Mouse (Mus musculus) stomach, embryonic 16.5 days (tissue): ENCODE data around the gene Rftn1. TPM values are rescaled to one million over a fixed set of nuclear protein-coding genes. Genes with fewer than 3 reads are reported as not detected.

Experiments used
- ATAC-seq: fragments of 200-750 bp; cut with Nextera tagmentation; 2 replicates; pipeline ENCODE4 v1.8.0; 2017; ENCODE audit warnings: moderate number of reproducible peaks, moderate TSS enrichment; ENCODE audit not compliant: insufficient read depth, low FRiP score
- H3K27ac ChIP-seq: fragments of 300-500 bp; sonication (generic); 2 replicates; pipeline ENCODE4 v1.5.1; 2014; ENCODE audit warnings: low read length
- H3K27me3 ChIP-seq: fragments of 300-500 bp; sonication (generic); 2 replicates; pipeline ENCODE4 v1.6.1; 2014; ENCODE audit warnings: low read length, control low read depth, mixed read lengths; ENCODE audit not compliant: control insufficient read depth, insufficient read depth
- H3K36me3 ChIP-seq: fragments of 300-500 bp; sonication (generic); 2 replicates; pipeline ENCODE4 v1.6.1; 2014; ENCODE audit warnings: low read length; ENCODE audit not compliant: control insufficient read depth, insufficient read depth
- H3K4me1 ChIP-seq: fragments of 300-500 bp; sonication (generic); 2 replicates; pipeline ENCODE4 v1.6.1; 2014; ENCODE audit warnings: low read length, control low read depth, mixed read lengths; ENCODE audit not compliant: control insufficient read depth, insufficient read depth
- H3K4me2 ChIP-seq: fragments of 300-500 bp; sonication (generic); 2 replicates; pipeline ENCODE4 v1.6.1; 2014; ENCODE audit warnings: low read depth, low read length, mixed read lengths
- H3K4me3 ChIP-seq: fragments of 300-500 bp; sonication (generic); replicated peaks from 2 replicates; pipeline ENCODE4 v1.5.1; 2014; ENCODE audit warnings: mild to moderate bottlenecking, low read length
- H3K9ac ChIP-seq: fragments of 300-500 bp; sonication (generic); 2 replicates; pipeline ENCODE4 v1.6.1; 2014; ENCODE audit warnings: low read length
- H3K9me3 ChIP-seq: fragments of 300-500 bp; sonication (generic); replicated peaks from 2 replicates; pipeline ENCODE4 v1.6.1; 2016; ENCODE audit warnings: low read length, control low read depth; ENCODE audit not compliant: control insufficient read depth
- WGBS: fragments of 180-500 bp; shearing (Covaris S2); extraction: QIAGEN DNeasy Blood & Tissue Kit; methylation state at CpG from one replicate; pipeline ENCODE4 v1.1.7; 2014; 5-methylcytosine and 5-hydroxymethylcytosine counted together
- polyA plus RNA-seq: library from polyadenylated mRNA; unstranded; fragments of >200 nt; fragmentation: Nextera tagmentation; extraction: Ambion mirVana; gene quantifications from 2 replicates; pipeline ENCODE4 v1.2.1, GENCODE M21; 2015

The Rftn1 gene
- polyA plus RNA-seq, 1 experiment from 2014 or later = 12.9 TPM

DNA sequence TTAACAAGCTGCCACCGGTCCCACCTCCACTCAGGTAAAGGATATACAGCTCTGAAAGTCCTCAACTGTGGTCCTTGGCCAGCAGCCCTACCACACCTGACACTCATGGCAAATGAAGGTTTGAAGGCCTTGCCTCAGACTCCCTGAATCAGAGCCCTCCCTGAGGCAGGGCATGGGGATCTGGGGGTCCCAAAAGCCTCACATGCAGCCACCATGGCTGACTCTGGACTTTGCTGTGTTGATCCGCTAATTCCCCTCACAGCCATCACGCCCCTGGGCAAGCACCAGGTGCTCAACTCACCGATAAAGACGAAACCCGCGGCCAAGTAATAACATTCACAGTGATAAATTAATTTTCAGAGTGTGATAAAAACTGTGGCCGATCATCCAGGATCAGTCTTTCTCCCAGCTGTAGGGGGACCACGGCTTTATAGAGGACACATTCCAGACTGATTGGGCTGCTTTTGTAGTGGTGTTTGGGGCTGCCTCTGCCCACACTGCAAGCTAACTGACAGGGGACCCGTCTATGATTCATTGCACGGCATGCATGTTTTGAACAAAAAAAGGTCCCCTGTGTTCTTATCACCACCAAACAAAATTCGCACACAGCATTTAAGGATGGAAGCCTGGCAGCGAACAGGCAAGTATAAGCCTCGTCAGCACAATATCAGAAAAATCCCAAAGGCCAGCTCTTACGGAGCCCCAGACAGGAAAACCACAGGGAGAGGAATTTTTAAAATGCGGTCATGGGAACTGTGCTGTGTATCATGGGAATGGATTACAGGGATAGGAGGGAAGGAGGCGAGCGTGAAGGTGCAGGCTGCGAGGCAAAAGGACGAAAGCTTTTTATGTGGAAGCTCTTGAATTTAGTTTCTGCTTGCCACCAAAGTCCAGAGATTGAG lies 29.3 kb downstream of the Rftn1 start:
- H3K9ac ChIP-seq = no peak overlapping the region
- no peaks in the 10 kb centered on the region for H3K36me3 ChIP-seq
- 83% methylated on average over 20 of the region's 20 CpGs for WGBS
- no peak for ATAC-seq
- no peaks in the 10 kb centered on the region for H3K4me1 ChIP-seq
- peaks cover 6% of the 10 kb centered on the region; the same call in 1 of the 2 replicates for H3K9me3 ChIP-seq
- no peaks in the 10 kb centered on the region for H3K27me3 ChIP-seq
- no peak overlapping the region for H3K4me2 ChIP-seq
- no peak overlapping the region for H3K4me3 ChIP-seq
- no peak overlapping the region for H3K27ac ChIP-seq

DNA sequence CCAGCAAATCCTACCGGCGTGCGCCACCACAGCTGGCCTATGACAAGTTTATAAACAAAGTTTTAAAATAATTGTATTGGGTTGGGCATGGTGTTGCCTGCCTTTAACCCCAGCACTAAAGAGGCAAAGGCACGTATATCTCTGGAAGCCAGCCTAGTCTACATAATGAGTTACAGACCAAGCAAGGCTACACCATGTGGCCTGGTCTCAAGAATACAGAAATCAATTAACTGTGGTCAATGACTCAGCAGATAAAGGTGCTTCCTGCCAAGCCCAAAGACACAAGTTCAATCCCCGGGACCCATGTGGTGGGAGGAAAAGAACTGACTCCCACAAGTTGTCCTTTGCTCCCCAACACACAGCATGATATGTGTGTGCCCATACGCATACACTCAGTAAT lies 30.1 kb downstream of the Rftn1 start:
- no peak overlapping the region for H3K9ac ChIP-seq
- peaks cover 6% of the 10 kb centered on the region; the same call in 1 of the 2 replicates for H3K9me3 ChIP-seq
- no peaks in the 10 kb centered on the region for H3K36me3 ChIP-seq
- no peak overlapping the region for H3K4me2 ChIP-seq
- WGBS = 67% methylated on average over 6 of the region's 6 CpGs
- no peak for ATAC-seq
- H3K27ac ChIP-seq = no peak overlapping the region
- H3K4me1 ChIP-seq = no peaks in the 10 kb centered on the region
- H3K27me3 ChIP-seq = no peaks in the 10 kb centered on the region
- no peak overlapping the region for H3K4me3 ChIP-seq

DNA sequence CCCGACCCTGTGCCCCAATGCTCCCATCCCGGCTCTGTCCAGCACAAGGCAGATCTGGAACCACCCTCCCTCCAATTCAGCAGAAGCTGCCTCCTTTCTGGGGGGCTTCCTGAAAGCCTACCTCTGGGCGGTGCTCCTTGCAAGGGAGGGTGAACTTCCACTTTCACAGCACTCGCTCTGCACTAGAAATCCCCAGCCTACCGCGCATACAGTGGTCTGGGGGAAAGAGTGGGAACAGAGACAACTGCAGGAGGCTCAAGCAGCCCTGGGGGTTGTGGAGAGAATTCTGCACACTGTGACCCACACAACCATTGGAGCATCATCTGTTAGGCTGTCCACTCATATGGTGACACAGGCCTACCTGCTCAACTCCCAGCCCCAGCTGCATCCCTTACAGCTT lies 30.7 kb downstream of the Rftn1 start:
- H3K4me3 ChIP-seq = no peak overlapping the region
- no peak overlapping the region for H3K27ac ChIP-seq
- H3K27me3 ChIP-seq = no peaks in the 10 kb centered on the region
- H3K4me1 ChIP-seq = no peaks in the 10 kb centered on the region
- H3K4me2 ChIP-seq = no peak overlapping the region
- H3K36me3 ChIP-seq = no peaks in the 10 kb centered on the region
- WGBS = 90% methylated on average over 6 of the region's 6 CpGs
- ATAC-seq = no peak
- peaks cover 3% of the 10 kb centered on the region; the same call in 1 of the 2 replicates for H3K9me3 ChIP-seq
- H3K9ac ChIP-seq = no peak overlapping the region

GRCm38 (mm10) chr17:50158565-50158964 lies 31.9 kb downstream of the Rftn1 start:
- H3K4me1 ChIP-seq = no peaks in the 10 kb centered on the region
- no peaks in the 10 kb centered on the region for H3K27me3 ChIP-seq
- no peaks in the 10 kb centered on the region for H3K36me3 ChIP-seq
- 75% methylated on average over 6 of the region's 6 CpGs for WGBS
- H3K9ac ChIP-seq = no peak overlapping the region
- no peak overlapping the region for H3K4me3 ChIP-seq
- no peak overlapping the region for H3K4me2 ChIP-seq
- H3K9me3 ChIP-seq = no peaks in the 10 kb centered on the region
- ATAC-seq = no peak
- H3K27ac ChIP-seq = no peak overlapping the region

DNA sequence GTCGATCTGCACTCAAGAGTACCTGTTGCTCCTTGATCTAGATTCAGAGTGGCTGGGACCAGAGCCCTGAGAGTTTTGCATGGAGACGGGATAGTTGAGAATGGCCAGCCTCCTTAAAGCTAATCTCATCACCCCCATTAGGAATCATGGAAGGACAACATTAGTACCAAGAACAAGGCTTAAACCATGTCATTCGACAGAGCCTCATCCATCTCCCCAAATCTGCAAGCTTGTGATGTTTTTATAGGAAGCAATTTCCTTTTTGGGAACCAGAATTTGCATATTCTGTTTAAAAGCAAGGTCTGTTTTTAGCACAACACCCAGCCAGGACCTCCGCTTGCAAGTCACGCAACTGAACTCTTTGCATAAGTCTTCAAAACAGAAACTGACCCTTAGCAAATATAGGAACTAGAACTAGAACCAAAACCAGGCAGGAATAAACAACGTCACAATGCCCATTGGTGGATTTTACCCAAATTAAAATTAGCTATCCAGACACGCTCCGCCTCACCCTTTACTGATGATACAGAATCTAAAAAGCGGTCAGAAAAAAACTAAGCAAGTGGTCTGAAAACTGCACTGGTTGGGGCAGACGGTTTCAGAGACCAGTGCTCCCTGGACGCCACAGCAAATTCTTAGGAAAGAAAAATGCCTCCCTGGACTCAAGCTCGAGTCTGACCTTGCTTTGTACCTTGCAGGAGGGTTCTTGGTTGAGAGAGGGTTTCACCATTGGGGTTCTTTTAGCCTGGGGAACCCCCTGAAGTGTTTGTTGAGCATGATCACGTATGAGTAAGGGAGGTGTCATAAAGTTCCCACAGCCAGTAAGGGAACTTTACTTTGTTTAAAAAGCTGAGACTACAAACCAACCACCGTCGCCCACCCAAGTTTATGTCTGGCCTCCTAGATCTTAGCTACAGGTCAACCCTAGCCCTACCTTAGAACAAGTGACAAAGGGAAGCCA lies 33.0 kb downstream of the Rftn1 start:
- Histone ChIP-seq H3K9ac (no peak overlapping the region), H3K27me3 (no peaks in the 10 kb centered on the region), H3K4me1 (no peaks in the 10 kb centered on the region), H3K4me3 (no peak overlapping the region), H3K4me2 (no peak overlapping the region), H3K9me3 (no peaks in the 10 kb centered on the region), H3K27ac (no peak overlapping the region), H3K36me3 (no peaks in the 10 kb centered on the region)
- no peak for ATAC-seq
- 87% methylated on average over 15 of the region's 15 CpGs for WGBS

GRCm38 (mm10) chr17:50152085-50152484 lies 38.4 kb downstream of the Rftn1 start:
- Histone ChIP-seq H3K9me3 (no peaks in the 10 kb centered on the region), H3K4me1 (0 out of 2 replicates have a peak, but pooled peaks cover 2% of the 10 kb centered on the region), H3K9ac (no peak overlapping the region), H3K27me3 (no peaks in the 10 kb centered on the region), H3K4me3 (no peak overlapping the region), H3K27ac (no peak overlapping the region), H3K36me3 (no peaks in the 10 kb centered on the region), H3K4me2 (no peak overlapping the region)
- 91% methylated on average over 5 of the region's 5 CpGs for WGBS
- no peak for ATAC-seq

DNA sequence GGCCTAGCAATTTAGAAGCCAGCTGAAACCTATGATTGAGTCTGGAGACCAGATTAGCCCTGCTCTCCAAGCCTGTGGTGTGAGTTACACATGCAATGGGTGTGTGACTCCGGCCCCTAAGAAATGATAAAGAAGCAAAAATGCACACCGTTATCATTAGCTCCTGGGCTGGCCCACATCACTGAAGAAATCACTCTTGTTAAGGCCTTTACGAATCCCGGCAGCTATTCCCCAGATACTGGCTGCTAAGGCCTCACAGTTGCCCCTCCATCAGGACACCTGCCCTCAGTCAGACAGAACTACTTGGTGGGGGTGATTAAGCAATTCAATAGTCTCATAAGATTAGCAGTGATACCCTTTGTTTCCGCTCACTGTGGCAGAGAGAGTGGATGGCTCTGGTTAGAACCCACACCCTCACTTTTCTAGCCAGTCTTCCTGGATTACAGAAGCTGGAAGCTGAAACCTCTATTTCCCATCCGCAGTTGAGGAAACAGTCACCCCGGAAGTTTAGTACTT lies 39.2 kb downstream of the Rftn1 start:
- Histone ChIP-seq H3K27ac (no peak overlapping the region), H3K4me3 (no peak overlapping the region), H3K4me2 (no peak overlapping the region), H3K36me3 (no peaks in the 10 kb centered on the region), H3K4me1 (0 out of 2 replicates have a peak, but pooled peaks cover 2% of the 10 kb centered on the region), H3K9ac (no peak overlapping the region), H3K9me3 (no peaks in the 10 kb centered on the region), H3K27me3 (no peaks in the 10 kb centered on the region)
- WGBS = 88% methylated on average over 7 of the region's 7 CpGs
- ATAC-seq = no peak

DNA sequence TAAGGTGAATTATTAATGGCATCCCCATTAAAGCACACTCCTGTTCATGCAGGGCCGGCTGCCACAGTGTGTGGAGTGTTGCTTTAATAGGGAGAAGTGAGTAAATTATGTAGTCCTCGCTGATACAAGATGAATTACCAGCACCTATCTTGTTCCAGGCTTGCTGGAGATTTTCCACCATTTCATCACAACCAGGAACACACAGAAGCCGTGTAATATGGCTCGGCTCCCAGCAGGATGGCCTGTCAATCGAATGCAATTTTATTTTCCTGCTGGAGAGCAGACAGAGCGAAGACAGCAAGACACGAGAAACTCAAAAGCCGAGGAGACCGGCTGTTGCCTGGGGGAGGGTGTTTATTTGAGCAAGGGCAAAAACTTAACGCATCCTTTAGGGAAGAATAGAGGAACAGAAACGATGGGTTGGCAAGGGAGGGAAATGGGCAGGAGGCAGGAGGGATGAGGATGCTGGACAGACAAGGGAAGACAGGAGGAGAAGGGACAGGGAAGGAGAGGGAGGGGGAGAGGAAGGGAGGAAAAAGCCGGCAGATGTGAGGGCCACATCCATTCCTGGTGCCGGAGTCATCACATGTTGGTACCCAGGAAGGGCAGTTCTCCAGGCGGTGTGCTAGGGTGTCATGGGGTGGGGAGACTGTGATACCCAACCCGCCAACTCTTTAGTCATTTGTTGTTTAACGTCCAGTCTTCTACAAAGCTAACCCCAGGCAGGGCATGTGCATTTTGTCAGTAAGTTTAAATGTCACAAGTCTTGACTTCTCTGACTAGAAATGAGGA lies 39.9 kb downstream of the Rftn1 start:
- Histone ChIP-seq H3K36me3 (no peaks in the 10 kb centered on the region), H3K4me3 (no peak overlapping the region), H3K9me3 (no peaks in the 10 kb centered on the region), H3K27me3 (no peaks in the 10 kb centered on the region), H3K4me2 (no peak overlapping the region), H3K4me1 (0 out of 2 replicates have a peak, but pooled peaks cover 2% of the 10 kb centered on the region), H3K27ac (no peak overlapping the region), H3K9ac (no peak overlapping the region)
- 65% methylated on average over 16 of the region's 16 CpGs for WGBS
- no peak for ATAC-seq
